Mouse (Mus musculus) kidney, embryonic 15.5 days (tissue): ENCODE measurements around the gene Phf10. TPM values are rescaled to one million over a fixed set of nuclear protein-coding genes. Genes with fewer than 3 reads are reported as not detected.
"Not testable (repeated sequence)": the region's sequence is repeated elsewhere in the genome, so short reads cannot be mapped to it uniquely, and the experiment has no call there.

Experiments
- ATAC-seq: fragments of 200-750 bp; cut with Nextera tagmentation; replicated peaks from 2 replicates; pipeline ENCODE4 v1.8.0; 2017; ENCODE audit warnings: moderate TSS enrichment; ENCODE audit not compliant: low FRiP score
- H3K27ac ChIP-seq: fragments of 300-500 bp; sonication (generic); 2 replicates; pipeline ENCODE4 v1.5.1; 2015; ENCODE audit warnings: mild to moderate bottlenecking, inconsistent platforms
- H3K27me3 ChIP-seq: fragments of 300-500 bp; sonication (generic); 2 replicates; pipeline ENCODE4 v1.6.1; 2015; ENCODE audit warnings: inconsistent platforms
- H3K36me3 ChIP-seq: fragments of 300-500 bp; sonication (generic); 2 replicates; pipeline ENCODE4 v1.6.1; 2015; ENCODE audit warnings: inconsistent platforms
- H3K4me1 ChIP-seq: fragments of 300-500 bp; sonication (generic); 2 replicates; pipeline ENCODE4 v1.6.1; 2015; ENCODE audit warnings: inconsistent platforms
- H3K4me2 ChIP-seq: fragments of 300-500 bp; sonication (generic); 2 replicates; pipeline ENCODE4 v1.6.1; 2015; ENCODE audit warnings: moderate library complexity, mild to moderate bottlenecking, inconsistent platforms
- H3K4me3 ChIP-seq: fragments of 300-500 bp; sonication (generic); replicated peaks from 2 replicates; pipeline ENCODE4 v1.5.1; 2015; ENCODE audit warnings: mild to moderate bottlenecking, inconsistent platforms
- H3K9ac ChIP-seq: fragments of 300-500 bp; sonication (generic); 2 replicates; pipeline ENCODE4 v1.6.1; 2015; ENCODE audit warnings: mild to moderate bottlenecking, inconsistent platforms
- H3K9me3 ChIP-seq: fragments of 300-500 bp; sonication (generic); replicated peaks from 2 replicates; pipeline ENCODE4 v1.6.1; 2016; ENCODE audit warnings: inconsistent platforms
- WGBS: fragments of 180-500 bp; shearing (Covaris S2); methylation state at CpG from one replicate; pipeline ENCODE4 v1.1.7; 2015; ENCODE audit warnings: mixed read lengths; 5-methylcytosine and 5-hydroxymethylcytosine counted together
- polyA plus RNA-seq: library from polyadenylated mRNA; unstranded; fragments of >200 nt; fragmentation: Nextera tagmentation; extraction: Ambion mirVana; gene quantifications from 2 replicates; pipeline ENCODE4 v1.2.1, GENCODE M21; 2015

The Phf10 gene
- polyA plus RNA-seq, 1 experiment from 2014 or later = 26.0 TPM

- ATAC-seq, H3K27me3 ChIP-seq, H3K4me2 ChIP-seq, H3K9me3 ChIP-seq, H3K4me3 ChIP-seq, H3K27ac ChIP-seq, H3K9ac ChIP-seq, H3K36me3 ChIP-seq, H3K4me1 ChIP-seq: not testable (repeated sequence)
- 80% methylated on average over 13 of the region's 14 CpGs for WGBS
Observed at GRCm38 (mm10) chr17:14935280-14935679, 25.8 kb downstream of the Phf10 start.

GRCm38 (mm10) chr17:14931469-14931868 is 29.6 kb downstream of the Phf10 start:
- H3K4me2 ChIP-seq = no peak overlapping the region
- H3K4me1 ChIP-seq = no peaks in the 10 kb centered on the region
- 85% methylated on average over 5 of the region's 5 CpGs for WGBS
- no peaks in the 10 kb centered on the region for H3K36me3 ChIP-seq
- H3K4me3 ChIP-seq = no peak overlapping the region
- no peaks in the 10 kb centered on the region for H3K27me3 ChIP-seq
- H3K27ac ChIP-seq = no peak overlapping the region
- no peaks in the 10 kb centered on the region for H3K9me3 ChIP-seq
- no peak overlapping the region for H3K9ac ChIP-seq
- no peak for ATAC-seq

- no peak for ATAC-seq
- Histone ChIP-seq H3K27me3 (no peaks in the 10 kb centered on the region), H3K9me3 (no peaks in the 10 kb centered on the region), H3K36me3 (no peaks in the 10 kb centered on the region), H3K4me3 (no peak overlapping the region), H3K4me2 (no peak overlapping the region), H3K9ac (no peak overlapping the region), H3K4me1 (no peaks in the 10 kb centered on the region), H3K27ac (no peak overlapping the region)
- 84% methylated on average over 7 of the region's 7 CpGs for WGBS
Observed at GRCm38 (mm10) chr17:14930697-14931096, 30.4 kb downstream of the Phf10 start.

- Histone ChIP-seq H3K27me3 (no peaks in the 10 kb centered on the region), H3K4me3 (no peak overlapping the region), H3K9me3 (no peaks in the 10 kb centered on the region), H3K4me1 (no peaks in the 10 kb centered on the region), H3K36me3 (no peaks in the 10 kb centered on the region), H3K27ac (no peak overlapping the region), H3K9ac (no peak overlapping the region), H3K4me2 (no peak overlapping the region)
- no peak for ATAC-seq
- 69% methylated on average over 5 of the region's 5 CpGs for WGBS
Observed at GRCm38 (mm10) chr17:14928631-14929030, 32.4 kb downstream of the Phf10 start.

GRCm38 (mm10) chr17:14927644-14928218 is 33.3 kb downstream of the Phf10 start:
- no peaks in the 10 kb centered on the region for H3K4me1 ChIP-seq
- H3K27ac ChIP-seq = no peak overlapping the region
- H3K9ac ChIP-seq = no peak overlapping the region
- no peak overlapping the region for H3K4me3 ChIP-seq
- WGBS = 79% methylated on average over 8 of the region's 8 CpGs
- H3K27me3 ChIP-seq = no peaks in the 10 kb centered on the region
- H3K9me3 ChIP-seq = no peaks in the 10 kb centered on the region
- ATAC-seq = no peak
- no peaks in the 10 kb centered on the region for H3K36me3 ChIP-seq
- H3K4me2 ChIP-seq = no peak overlapping the region

GRCm38 (mm10) chr17:14921582-14921981 is 39.5 kb downstream of the Phf10 start:
- H3K27ac ChIP-seq = no peak overlapping the region
- no peak for ATAC-seq
- no peaks in the 10 kb centered on the region for H3K27me3 ChIP-seq
- no peak overlapping the region for H3K9ac ChIP-seq
- H3K4me3 ChIP-seq = no peak overlapping the region
- no peaks in the 10 kb centered on the region for H3K9me3 ChIP-seq
- H3K4me1 ChIP-seq = no peaks in the 10 kb centered on the region
- WGBS = 54% methylated on average over 6 of the region's 6 CpGs
- no peaks in the 10 kb centered on the region for H3K36me3 ChIP-seq
- no peak overlapping the region for H3K4me2 ChIP-seq

GRCm38 (mm10) chr17:14917866-14918265 is 43.2 kb downstream of the Phf10 start:
- no peak overlapping the region for H3K27ac ChIP-seq
- H3K27me3 ChIP-seq = no peaks in the 10 kb centered on the region
- ATAC-seq = no peak
- no peak overlapping the region for H3K9ac ChIP-seq
- H3K4me1 ChIP-seq = no peaks in the 10 kb centered on the region
- H3K4me2 ChIP-seq = no peak overlapping the region
- no peak overlapping the region for H3K4me3 ChIP-seq
- H3K36me3 ChIP-seq = no peaks in the 10 kb centered on the region
- no peaks in the 10 kb centered on the region for H3K9me3 ChIP-seq
- WGBS = 87% methylated on average over 8 of the region's 8 CpGs

GRCm38 (mm10) chr17:14914401-14914800 is 46.7 kb downstream of the Phf10 start:
- H3K4me1 ChIP-seq = no peaks in the 10 kb centered on the region
- H3K36me3 ChIP-seq = no peaks in the 10 kb centered on the region
- no peak overlapping the region for H3K4me2 ChIP-seq
- no peak for ATAC-seq
- H3K27me3 ChIP-seq = no peaks in the 10 kb centered on the region
- H3K9me3 ChIP-seq = no peaks in the 10 kb centered on the region
- no peak overlapping the region for H3K9ac ChIP-seq
- 90% methylated on average over 4 of the region's 4 CpGs for WGBS
- H3K4me3 ChIP-seq = no peak overlapping the region
- no peak overlapping the region for H3K27ac ChIP-seq

GRCm38 (mm10) chr17:14912981-14913380 is 48.1 kb downstream of the Phf10 start:
- no peak overlapping the region for H3K4me2 ChIP-seq
- H3K9ac ChIP-seq = no peak overlapping the region
- ATAC-seq = no peak
- no peaks in the 10 kb centered on the region for H3K9me3 ChIP-seq
- no peaks in the 10 kb centered on the region for H3K4me1 ChIP-seq
- WGBS = 88% methylated on average over 8 of the region's 8 CpGs
- H3K27ac ChIP-seq = no peak overlapping the region
- H3K27me3 ChIP-seq = no peaks in the 10 kb centered on the region
- no peak overlapping the region for H3K4me3 ChIP-seq
- no peaks in the 10 kb centered on the region for H3K36me3 ChIP-seq

- Histone ChIP-seq H3K36me3 (no peaks in the 10 kb centered on the region), H3K27me3 (no peaks in the 10 kb centered on the region), H3K9ac (no peak overlapping the region), H3K4me1 (no peaks in the 10 kb centered on the region), H3K4me3 (no peak overlapping the region), H3K9me3 (no peaks in the 10 kb centered on the region), H3K4me2 (no peak overlapping the region), H3K27ac (no peak overlapping the region)
- WGBS = 47% methylated on average over 6 of the region's 6 CpGs
- ATAC-seq = no peak
Observed at GRCm38 (mm10) chr17:14912420-14912819, 48.7 kb downstream of the Phf10 start.

- Histone ChIP-seq H3K4me3 (no peak overlapping the region), H3K9me3 (no peaks in the 10 kb centered on the region), H3K36me3 (no peaks in the 10 kb centered on the region), H3K4me2 (no peak overlapping the region), H3K27ac (no peak overlapping the region), H3K9ac (no peak overlapping the region), H3K4me1 (no peaks in the 10 kb centered on the region), H3K27me3 (no peaks in the 10 kb centered on the region)
- no peak for ATAC-seq
- WGBS = 94% methylated on average over 5 of the region's 5 CpGs
Observed at GRCm38 (mm10) chr17:14910771-14911170, 50.3 kb downstream of the Phf10 start.

- no peaks in the 10 kb centered on the region for H3K36me3 ChIP-seq
- no peak overlapping the region for H3K9ac ChIP-seq
- H3K9me3 ChIP-seq = no peaks in the 10 kb centered on the region
- 86% methylated on average over 5 of the region's 5 CpGs for WGBS
- no peak overlapping the region for H3K4me3 ChIP-seq
- no peak overlapping the region for H3K27ac ChIP-seq
- no peak overlapping the region for H3K4me2 ChIP-seq
- no peak for ATAC-seq
- H3K4me1 ChIP-seq = no peaks in the 10 kb centered on the region
- H3K27me3 ChIP-seq = no peaks in the 10 kb centered on the region
Observed at GRCm38 (mm10) chr17:14909331-14909730, 51.7 kb downstream of the Phf10 start.

- 74% methylated on average over 12 of the region's 12 CpGs for WGBS
- no peaks in the 10 kb centered on the region for H3K4me1 ChIP-seq
- no peaks in the 10 kb centered on the region for H3K36me3 ChIP-seq
- H3K9ac ChIP-seq = no peak overlapping the region
- H3K9me3 ChIP-seq = no peaks in the 10 kb centered on the region
- no peak for ATAC-seq
- no peaks in the 10 kb centered on the region for H3K27me3 ChIP-seq
- no peak overlapping the region for H3K27ac ChIP-seq
- no peak overlapping the region for H3K4me2 ChIP-seq
- no peak overlapping the region for H3K4me3 ChIP-seq
Observed at GRCm38 (mm10) chr17:14907136-14907535, 53.9 kb downstream of the Phf10 start.
